Comparison of ENCODE assay signal across 35 mouse cellular contexts in the genomic region with DNA sequence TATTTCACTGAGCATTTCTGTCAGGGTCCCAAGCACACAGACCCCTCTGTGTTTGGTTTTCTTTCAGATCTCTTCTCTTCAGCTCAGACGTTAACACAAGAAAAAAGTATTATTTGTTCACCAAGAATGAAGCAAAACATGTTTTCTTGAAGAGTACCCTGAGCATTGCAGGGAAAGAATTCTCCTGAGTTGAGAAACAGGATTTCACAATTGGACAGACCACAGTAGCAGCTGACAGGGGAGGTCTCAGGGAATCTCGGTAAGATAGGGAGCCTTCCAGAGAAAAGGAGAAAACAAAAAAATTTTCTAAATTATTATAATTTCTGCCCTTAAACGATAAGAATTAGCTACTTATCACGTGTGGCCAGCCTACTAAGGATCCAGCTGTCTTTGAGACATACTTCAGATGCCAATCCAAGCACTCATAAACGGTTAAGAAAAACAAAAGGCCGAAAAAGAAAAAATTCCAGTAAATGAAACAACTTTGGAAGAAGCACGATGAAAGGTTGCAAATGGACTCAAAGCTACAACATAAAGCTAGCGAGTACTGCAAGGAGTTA. TPM values are rescaled to one million over a fixed set of nuclear protein-coding genes. Genes with fewer than 3 reads are reported as not detected.
A peak's percentile ranks its signal among the peaks of the same experiment; 100 is the strongest.
DNase-seq lines count a peak whose midpoint lies in the region; TF ChIP-seq lines count a peak whose summit lies in the region.
"Had no signal": no experiment of that assay in that cellular context is flagged by ENCODE, and none has a peak within 500 bp of the region (broad histone marks: within the 10 kb centered on the region; RNA-seq: fewer than 3 reads in every experiment).

No protein-coding gene starts in this region.

- peak; percentile 10 to 25 for DNase-seq in heart, adult 18-20 months
- no peak for DNase-seq in heart, adult 11 months
- peak; percentile 1 for DNase-seq in lung, postnatal 36 days
- DNase-seq in lung, postnatal 4 days, result no peak
- no peak for DNase-seq in Muller cell, postnatal 12 days (ENCODE audit: inconsistent ontology term)
- no peak for DNase-seq in embryo, embryonic 10.5 days (ENCODE audit: low spot score)
- DNase-seq: adrenal gland, adult 8-10 months; cerebellum, adult 2 months; cerebellum, postnatal 14 days; forebrain, postnatal 0 days; gastrocnemius, postnatal 10 days; kidney, adult 2 months; kidney, postnatal 4 days; layer of hippocampus, postnatal 36 days; left cerebral cortex, postnatal 4 days; liver, embryonic 13.5 days; right cerebral cortex, adult 18-20 months; spleen, adult 18-20 months; thymus, adult 18-20 months; thymus, postnatal 25 days had no signal

- no peak for TF ChIP-seq POLR2A in embryonic fibroblast, embryonic 13.5 days (IDR thresholded peaks at IDR 0.05; ENCODE audit: low read depth, low read length)

- no peaks in the 10 kb centered on the region for H3K4me1 ChIP-seq in embryonic fibroblast, embryonic 13.5 days (ENCODE audit: control insufficient read depth, insufficient read depth, low read length)
- H3K4me1 ChIP-seq: forebrain, embryonic 12.5 days; heart, embryonic 15.5 days; intestine, embryonic 15.5 days; limb, embryonic 15.5 days; liver, embryonic 13.5 days; megakaryocyte, embryonic 14.5 days; midbrain, embryonic 15.5 days; neural tube, embryonic 12.5 days had no signal

- H3K4me3 ChIP-seq in embryonic fibroblast, embryonic 13.5 days (ENCODE audit: insufficient read depth, low read length), result no peak overlapping the region
- H3K4me3 ChIP-seq: erythroblast, embryonic 14.5 days; forebrain, embryonic 12.5 days; heart, embryonic 10.5 days; heart, embryonic 15.5 days; intestine, embryonic 15.5 days; limb, embryonic 15.5 days; liver, embryonic 13.5 days; lung, embryonic 15.5 days; megakaryocyte, embryonic 14.5 days; midbrain, embryonic 15.5 days; neural tube, embryonic 12.5 days had no signal

- peak overlapping the region; percentile 57; the same call in 1 of the 2 replicates for H3K27ac ChIP-seq in embryonic fibroblast, embryonic 13.5 days (ENCODE audit: insufficient read depth, low read length)
- H3K27ac ChIP-seq: forebrain, embryonic 12.5 days; heart, embryonic 15.5 days; hindbrain, postnatal 0 days; intestine, embryonic 15.5 days; kidney, postnatal 0 days; limb, embryonic 15.5 days; liver, embryonic 13.5 days; lung, embryonic 15.5 days; midbrain, embryonic 15.5 days; neural tube, embryonic 12.5 days; stomach, postnatal 0 days had no signal

- no peak for TF ChIP-seq CTCF in embryonic fibroblast, embryonic 13.5 days (IDR thresholded peaks at IDR 0.05; ENCODE audit: borderline replicate concordance, insufficient read depth, low read length)

RNA-seq across cellular contexts. Expression of a gene that starts 52.3 kb away (rescaled TPM):
- 10 to 100 TPM; 16.5 to 19.4 TPM for total RNA-seq in heart, adult 18-20 months (2021)
- 65.1 and 73.8 TPM in 2 replicates for polyA plus RNA-seq in embryonic fibroblast, embryonic 13.5 days (2011; ENCODE audit: insufficient read length, low read depth, missing spikeins)
- polyA plus RNA-seq: erythroblast, embryonic 14.5 days had no signal

RNA-seq across cellular contexts. Expression of a gene that starts 52.4 kb away (rescaled TPM):
- total RNA-seq in heart, adult 18-20 months (2021), result 1 to 10 TPM; 1.1 to 1.3 TPM
- polyA plus RNA-seq in embryonic fibroblast, embryonic 13.5 days (2011; ENCODE audit: insufficient read length, low read depth, missing spikeins), result 19.2 and 22.9 TPM in 2 replicates
- polyA plus RNA-seq: CD4-positive, CD25-positive, alpha-beta regulatory T cell, adult 4 months had no signal

Comparison
In these comparisons a context has a peak if more than half of its experiments do, and no peak if none do; other contexts are left out.
1. DNase-seq: peak in heart, adult 18-20 months (2 of 2) and lung, postnatal 36 days (single experiment); none in heart, adult 11 months (single experiment), lung, postnatal 4 days (0 of 2), Muller cell, postnatal 12 days (single experiment) and embryo, embryonic 10.5 days (single experiment).